Mouse (Mus musculus): ENCODE measurements around the gene Hexdc.
A peak's percentile ranks its signal among the peaks of the same experiment; 100 is the strongest.

- TF ChIP-seq POLR2A (IDR thresholded peaks at IDR 0.05; ENCODE audit: borderline replicate concordance, low read depth, low read length) (no peak), CTCF (IDR thresholded peaks at IDR 0.05; ENCODE audit: low read depth, low read length) (peak; percentile 70)
Measured at GRCm38 (mm10) chr11:121176285-121177270, 27.7 kb upstream of the Hexdc start.

Data from bone marrow macrophage, adult 2 months (primary cell).